Mouse (Mus musculus): ENCODE results near the gene Serpind1. TPM values are rescaled to one million over a fixed set of nuclear protein-coding genes. Genes with fewer than 3 reads are reported as not detected.

The Serpind1 gene
- polyA plus RNA-seq, 1 experiment = not detected

- H3K4me3 ChIP-seq (ENCODE audit: low read depth, low read length) = no peak overlapping the region
- no peak overlapping the region for H3K9ac ChIP-seq (ENCODE audit: low read depth, poor library complexity, severe bottlenecking)
- TF ChIP-seq CTCF (IDR thresholded peaks at IDR 0.05; ENCODE audit: low read depth, low read length) (no peak), EP300 (IDR thresholded peaks at IDR 0.05; ENCODE audit: insufficient read depth, low read depth, low read length) (no peak), POLR2A (IDR thresholded peaks at IDR 0.05; ENCODE audit: insufficient read depth, low read length) (no peak)
- no peaks in the 10 kb centered on the region for H3K4me1 ChIP-seq (ENCODE audit: control insufficient read depth, insufficient read depth, low read length)
- no peaks in the 10 kb centered on the region for H3K9me3 ChIP-seq (replicated peaks; ENCODE audit: control insufficient read depth, insufficient read depth, low read length, poor library complexity, severe bottlenecking)
- H3K27me3 ChIP-seq (ENCODE audit: control insufficient read depth, insufficient read depth, low read length, poor library complexity, severe bottlenecking) = no peaks in the 10 kb centered on the region
- no peak overlapping the region for H3K27ac ChIP-seq (ENCODE audit: insufficient read depth, low read length)
- H3K36me3 ChIP-seq (ENCODE audit: control insufficient read depth, insufficient read depth, low read length, poor library complexity, severe bottlenecking) = no peaks in the 10 kb centered on the region
These were observed 8.5 kb downstream of the Serpind1 start for GRCm38 (mm10) chr16:17339701-17340100.

DNA sequence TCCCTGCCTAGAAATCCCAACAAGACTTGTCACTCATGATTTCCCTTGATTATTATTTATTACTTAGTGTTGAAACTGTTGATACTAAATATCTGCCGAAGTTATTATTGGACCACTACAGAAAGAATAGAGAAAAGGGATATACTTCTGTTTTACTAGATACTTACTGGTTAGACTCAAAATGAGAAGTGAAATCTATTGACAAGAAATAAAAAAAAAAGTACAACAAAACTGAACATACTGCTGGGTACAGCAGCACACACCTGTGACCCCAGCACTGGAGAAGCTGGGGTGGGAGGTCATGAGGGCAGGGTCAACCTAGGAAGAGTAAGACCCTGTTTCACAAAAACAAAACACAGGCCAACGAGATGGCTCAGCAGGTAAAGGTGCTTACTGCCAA is 9.5 kb downstream of the Serpind1 start:
- no peak overlapping the region for H3K9ac ChIP-seq (ENCODE audit: low read depth, poor library complexity, severe bottlenecking)
- TF ChIP-seq EP300 (IDR thresholded peaks at IDR 0.05; ENCODE audit: insufficient read depth, low read depth, low read length) (no peak), CTCF (IDR thresholded peaks at IDR 0.05; ENCODE audit: low read depth, low read length) (no peak), POLR2A (IDR thresholded peaks at IDR 0.05; ENCODE audit: insufficient read depth, low read length) (no peak)
- no peaks in the 10 kb centered on the region for H3K4me1 ChIP-seq (ENCODE audit: control insufficient read depth, insufficient read depth, low read length)
- no peaks in the 10 kb centered on the region for H3K27me3 ChIP-seq (ENCODE audit: control insufficient read depth, insufficient read depth, low read length, poor library complexity, severe bottlenecking)
- no peaks in the 10 kb centered on the region for H3K9me3 ChIP-seq (replicated peaks; ENCODE audit: control insufficient read depth, insufficient read depth, low read length, poor library complexity, severe bottlenecking)
- H3K36me3 ChIP-seq (ENCODE audit: control insufficient read depth, insufficient read depth, low read length, poor library complexity, severe bottlenecking) = no peaks in the 10 kb centered on the region
- no peak overlapping the region for H3K27ac ChIP-seq (ENCODE audit: insufficient read depth, low read length)
- no peak overlapping the region for H3K4me3 ChIP-seq (ENCODE audit: low read depth, low read length)

DNA sequence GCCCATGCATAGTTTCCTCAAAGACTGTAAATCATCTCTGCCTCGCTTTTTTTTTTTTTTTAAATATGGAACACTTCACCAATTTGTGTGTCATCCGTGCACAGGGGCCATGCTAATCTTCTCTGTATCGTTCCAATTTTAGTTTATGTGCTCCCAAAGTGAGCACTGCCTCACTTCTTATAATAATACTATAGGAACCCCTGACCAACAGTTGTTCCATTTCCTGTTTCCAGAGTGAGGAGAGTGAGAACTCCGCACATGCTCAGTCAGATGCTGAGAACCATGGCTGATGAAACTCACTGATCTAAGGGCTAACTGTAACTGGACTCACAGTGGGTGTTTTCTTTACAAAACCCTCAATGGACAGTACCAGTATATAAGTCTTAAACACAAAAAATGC is 10.7 kb downstream of the Serpind1 start:
- Histone ChIP-seq H3K27ac (ENCODE audit: insufficient read depth, low read length) (no peak overlapping the region), H3K4me3 (ENCODE audit: low read depth, low read length) (no peak overlapping the region), H3K36me3 (ENCODE audit: control insufficient read depth, insufficient read depth, low read length, poor library complexity, severe bottlenecking) (no peaks in the 10 kb centered on the region), H3K27me3 (ENCODE audit: control insufficient read depth, insufficient read depth, low read length, poor library complexity, severe bottlenecking) (no peaks in the 10 kb centered on the region), H3K9me3 (replicated peaks; ENCODE audit: control insufficient read depth, insufficient read depth, low read length, poor library complexity, severe bottlenecking) (no peaks in the 10 kb centered on the region), H3K4me1 (ENCODE audit: control insufficient read depth, insufficient read depth, low read length) (no peaks in the 10 kb centered on the region), H3K9ac (ENCODE audit: low read depth, poor library complexity, severe bottlenecking) (no peak overlapping the region)
- TF ChIP-seq POLR2A (IDR thresholded peaks at IDR 0.05; ENCODE audit: insufficient read depth, low read length) (no peak), CTCF (IDR thresholded peaks at IDR 0.05; ENCODE audit: low read depth, low read length) (no peak), EP300 (IDR thresholded peaks at IDR 0.05; ENCODE audit: insufficient read depth, low read depth, low read length) (no peak)

DNA sequence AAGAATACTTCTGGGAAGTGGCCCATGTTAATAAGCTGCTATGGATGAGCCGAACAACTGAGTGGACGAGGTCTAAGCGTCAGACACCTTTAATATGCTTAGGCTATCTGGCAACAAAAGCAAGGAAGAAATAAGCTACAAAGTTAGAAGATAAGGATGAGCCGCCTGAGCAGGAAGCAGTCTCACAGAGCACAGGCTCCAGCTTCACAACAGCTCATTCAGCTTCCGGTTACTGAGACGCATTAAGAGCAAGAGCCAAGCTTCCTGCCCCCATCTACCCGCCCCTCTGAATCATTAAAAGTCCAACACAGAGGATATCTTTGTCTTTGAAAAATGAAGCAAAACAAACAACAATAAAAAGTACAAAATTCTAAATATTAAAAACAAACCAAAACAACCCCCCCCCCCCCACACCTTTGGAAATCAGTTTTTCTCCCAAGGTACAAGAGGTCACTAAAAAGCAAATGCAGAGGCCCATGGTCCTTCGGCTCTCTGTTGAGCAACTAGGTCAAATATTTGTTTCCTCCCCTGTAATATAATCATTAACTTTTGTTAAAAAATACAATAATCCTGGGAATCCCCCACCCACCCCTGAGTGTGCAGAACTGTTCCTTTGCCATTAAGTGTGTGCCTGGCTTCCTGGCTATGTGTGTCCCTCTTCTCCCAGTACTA is 14.1 kb downstream of the Serpind1 start:
- no peaks in the 10 kb centered on the region for H3K27me3 ChIP-seq (ENCODE audit: control insufficient read depth, insufficient read depth, low read length, poor library complexity, severe bottlenecking)
- no peak overlapping the region for H3K4me3 ChIP-seq (ENCODE audit: low read depth, low read length)
- no peak overlapping the region for H3K27ac ChIP-seq (ENCODE audit: insufficient read depth, low read length)
- H3K9ac ChIP-seq (ENCODE audit: low read depth, poor library complexity, severe bottlenecking) = no peak overlapping the region
- H3K9me3 ChIP-seq (replicated peaks; ENCODE audit: control insufficient read depth, insufficient read depth, low read length, poor library complexity, severe bottlenecking) = no peaks in the 10 kb centered on the region
- 0 out of 2 replicates have a peak, but pooled peaks cover 2% of the 10 kb centered on the region for H3K36me3 ChIP-seq (ENCODE audit: control insufficient read depth, insufficient read depth, low read length, poor library complexity, severe bottlenecking)
- H3K4me1 ChIP-seq (ENCODE audit: control insufficient read depth, insufficient read depth, low read length) = no peaks in the 10 kb centered on the region
- TF ChIP-seq CTCF (IDR thresholded peaks at IDR 0.05; ENCODE audit: low read depth, low read length) (no peak), POLR2A (IDR thresholded peaks at IDR 0.05; ENCODE audit: insufficient read depth, low read length) (no peak), EP300 (IDR thresholded peaks at IDR 0.05; ENCODE audit: insufficient read depth, low read depth, low read length) (no peak)

DNA sequence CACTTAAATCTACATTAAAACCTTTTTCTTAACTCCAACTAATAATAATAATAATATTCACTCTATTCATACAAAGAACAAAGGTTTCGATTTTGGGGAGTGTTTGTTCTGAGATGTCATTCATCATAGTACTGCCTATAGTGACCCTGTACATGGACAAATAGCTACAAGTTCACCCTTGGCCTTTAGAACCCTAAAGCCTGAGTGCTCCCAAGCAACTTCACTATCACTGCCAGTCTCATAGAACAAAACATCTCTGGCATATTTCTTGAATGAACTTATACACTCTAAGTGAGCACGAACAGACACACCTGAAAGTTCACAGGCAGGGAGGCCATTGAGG is 14.6 kb downstream of the Serpind1 start:
- Histone ChIP-seq H3K36me3 (ENCODE audit: control insufficient read depth, insufficient read depth, low read length, poor library complexity, severe bottlenecking) (0 out of 2 replicates have a peak, but pooled peaks cover 3% of the 10 kb centered on the region), H3K9ac (ENCODE audit: low read depth, poor library complexity, severe bottlenecking) (no peak overlapping the region), H3K9me3 (replicated peaks; ENCODE audit: control insufficient read depth, insufficient read depth, low read length, poor library complexity, severe bottlenecking) (no peaks in the 10 kb centered on the region), H3K4me1 (ENCODE audit: control insufficient read depth, insufficient read depth, low read length) (no peaks in the 10 kb centered on the region), H3K27ac (ENCODE audit: insufficient read depth, low read length) (no peak overlapping the region), H3K4me3 (ENCODE audit: low read depth, low read length) (no peak overlapping the region), H3K27me3 (ENCODE audit: control insufficient read depth, insufficient read depth, low read length, poor library complexity, severe bottlenecking) (no peaks in the 10 kb centered on the region)
- TF ChIP-seq CTCF (IDR thresholded peaks at IDR 0.05; ENCODE audit: low read depth, low read length) (no peak), EP300 (IDR thresholded peaks at IDR 0.05; ENCODE audit: insufficient read depth, low read depth, low read length) (no peak), POLR2A (IDR thresholded peaks at IDR 0.05; ENCODE audit: insufficient read depth, low read length) (no peak)

- H3K36me3 ChIP-seq (ENCODE audit: control insufficient read depth, insufficient read depth, low read length, poor library complexity, severe bottlenecking) = 0 out of 2 replicates have a peak, but pooled peaks cover 3% of the 10 kb centered on the region
- H3K27ac ChIP-seq (ENCODE audit: insufficient read depth, low read length) = no peak overlapping the region
- no peak overlapping the region for H3K4me3 ChIP-seq (ENCODE audit: low read depth, low read length)
- no peaks in the 10 kb centered on the region for H3K4me1 ChIP-seq (ENCODE audit: control insufficient read depth, insufficient read depth, low read length)
- H3K9ac ChIP-seq (ENCODE audit: low read depth, poor library complexity, severe bottlenecking) = no peak overlapping the region
- H3K9me3 ChIP-seq (replicated peaks; ENCODE audit: control insufficient read depth, insufficient read depth, low read length, poor library complexity, severe bottlenecking) = no peaks in the 10 kb centered on the region
- H3K27me3 ChIP-seq (ENCODE audit: control insufficient read depth, insufficient read depth, low read length, poor library complexity, severe bottlenecking) = no peaks in the 10 kb centered on the region
- TF ChIP-seq POLR2A (IDR thresholded peaks at IDR 0.05; ENCODE audit: insufficient read depth, low read length) (no peak), CTCF (IDR thresholded peaks at IDR 0.05; ENCODE audit: low read depth, low read length) (no peak), EP300 (IDR thresholded peaks at IDR 0.05; ENCODE audit: insufficient read depth, low read depth, low read length) (no peak)
These were observed 15.6 kb downstream of the Serpind1 start for GRCm38 (mm10) chr16:17346766-17347165.
